Mouse (Mus musculus) embryonic facial prominence, embryonic 13.5 days (tissue): ENCODE results near the gene Rpe. TPM values are rescaled to one million over a fixed set of nuclear protein-coding genes. Genes with fewer than 3 reads are reported as not detected.

Experiments used
- ATAC-seq: fragments of 200-750 bp; cut with Nextera tagmentation; 2 replicates; pipeline ENCODE4 v1.8.0; 2017; ENCODE audit warnings: low read depth; ENCODE audit not compliant: insufficient number of reproducible peaks, insufficient read depth, low FRiP score, low TSS enrichment
- H3K27ac ChIP-seq: fragments of 300-500 bp; sonication (generic); 2 replicates; pipeline ENCODE4 v1.5.1; 2015; ENCODE audit warnings: moderate library complexity, mild to moderate bottlenecking, inconsistent platforms
- H3K27me3 ChIP-seq: fragments of 300-500 bp; sonication (generic); 2 replicates; pipeline ENCODE4 v1.6.1; 2015; ENCODE audit warnings: mild to moderate bottlenecking, inconsistent platforms
- H3K36me3 ChIP-seq: fragments of 300-500 bp; sonication (generic); 2 replicates; pipeline ENCODE4 v1.6.1; 2015; ENCODE audit warnings: mild to moderate bottlenecking, inconsistent platforms
- H3K4me1 ChIP-seq: fragments of 300-500 bp; sonication (generic); 2 replicates; pipeline ENCODE4 v1.6.1; 2015; ENCODE audit warnings: inconsistent platforms
- H3K4me2 ChIP-seq: fragments of 300-500 bp; sonication (generic); 2 replicates; pipeline ENCODE4 v1.6.1; 2015; ENCODE audit warnings: moderate library complexity, mild to moderate bottlenecking, inconsistent platforms
- H3K4me3 ChIP-seq: fragments of 300-500 bp; sonication (generic); 2 replicates; pipeline ENCODE4 v1.5.1; 2015; ENCODE audit warnings: mild to moderate bottlenecking, inconsistent platforms
- H3K9ac ChIP-seq: fragments of 300-500 bp; sonication (generic); 2 replicates; pipeline ENCODE4 v1.6.1; 2015; ENCODE audit warnings: mild to moderate bottlenecking, inconsistent platforms
- H3K9me3 ChIP-seq: fragments of 300-500 bp; sonication (generic); 2 replicates; pipeline ENCODE4 v1.6.1; 2016; ENCODE audit warnings: inconsistent platforms
- WGBS: fragments of 180-500 bp; shearing (Covaris S2); methylation state at CpG from one replicate; pipeline ENCODE4 v1.1.7; 2015; ENCODE audit warnings: mixed read lengths; 5-methylcytosine and 5-hydroxymethylcytosine counted together
- polyA plus RNA-seq: library from polyadenylated mRNA; unstranded; fragments of >200 nt; fragmentation: Nextera tagmentation; extraction: Ambion mirVana; gene quantifications from 2 replicates; pipeline ENCODE4 v1.2.1, GENCODE M21; 2015

Gene Rpe
- polyA plus RNA-seq: 44.2 TPM in 2 replicates

GRCm38 (mm10) chr1:66700693-66701575, at the start of gene Rpe:
Rpe (plus strand) TSS chr1:66700831.
- peaks cover 6% of the 10 kb centered on the region for H3K4me1 ChIP-seq
- under 1% methylated on average over 73 of the region's 73 CpGs for WGBS
- H3K4me2 ChIP-seq: peak within 1 kb of the TSS; percentile 62
- H3K27ac ChIP-seq: peak within 1 kb of the TSS; percentile 82
- no peaks in the 10 kb centered on the region for H3K36me3 ChIP-seq
- peak; percentile 99 for ATAC-seq
- peak within 1 kb of the TSS; percentile 81 for H3K4me3 ChIP-seq
- H3K27me3 ChIP-seq: no peaks in the 10 kb centered on the region
- H3K9me3 ChIP-seq: no peaks in the 10 kb centered on the region
- H3K9ac ChIP-seq: peak within 1 kb of the TSS; percentile 81

GRCm38 (mm10) chr1:66655119-66655746, 45.4 kb upstream of the Rpe start:
- Histone ChIP-seq H3K36me3 (no peaks in the 10 kb centered on the region), H3K4me1 (no peaks in the 10 kb centered on the region), H3K4me3 (no peak overlapping the region), H3K4me2 (no peak overlapping the region), H3K9me3 (no peaks in the 10 kb centered on the region), H3K27me3 (no peaks in the 10 kb centered on the region; the same call in 1 of the 2 replicates), H3K9ac (no peak overlapping the region), H3K27ac (no peak overlapping the region)
- 66% methylated on average over 4 of the region's 4 CpGs for WGBS
- ATAC-seq: no peak

- Histone ChIP-seq H3K27ac (no peak overlapping the region), H3K4me2 (no peak overlapping the region), H3K9ac (no peak overlapping the region), H3K36me3 (no peaks in the 10 kb centered on the region), H3K4me3 (no peak overlapping the region), H3K4me1 (no peaks in the 10 kb centered on the region), H3K27me3 (no peaks in the 10 kb centered on the region; the same call in 1 of the 2 replicates), H3K9me3 (no peaks in the 10 kb centered on the region)
- ATAC-seq: no peak
Observed at GRCm38 (mm10) chr1:66655747-66656119, 44.9 kb upstream of the Rpe start.

GRCm38 (mm10) chr1:66671475-66671874, 29.2 kb upstream of the Rpe start:
- WGBS: 68% methylated on average over 7 of the region's 7 CpGs
- H3K9ac ChIP-seq: no peak overlapping the region

GRCm38 (mm10) chr1:66672812-66673211, 27.8 kb upstream of the Rpe start:
- Histone ChIP-seq H3K4me2 (no peak overlapping the region), H3K27me3 (no peaks in the 10 kb centered on the region), H3K4me1 (no peaks in the 10 kb centered on the region), H3K4me3 (no peak overlapping the region), H3K9ac (no peak overlapping the region), H3K36me3 (no peaks in the 10 kb centered on the region), H3K9me3 (no peaks in the 10 kb centered on the region), H3K27ac (no peak overlapping the region)
- 83% methylated on average over 7 of the region's 7 CpGs for WGBS
- ATAC-seq: no peak

More at GRCm38 (mm10) chr1:66671475-66671874, 29.2 kb upstream of the Rpe start:
- Histone ChIP-seq H3K27ac (no peak overlapping the region), H3K27me3 (no peaks in the 10 kb centered on the region), H3K4me2 (no peak overlapping the region), H3K9me3 (no peaks in the 10 kb centered on the region), H3K4me3 (no peak overlapping the region), H3K4me1 (no peaks in the 10 kb centered on the region), H3K36me3 (no peaks in the 10 kb centered on the region)
- ATAC-seq: no peak

- H3K27ac ChIP-seq: no peak overlapping the region
- no peak overlapping the region for H3K9ac ChIP-seq
- WGBS: 79% methylated on average over 14 of the region's 14 CpGs
- H3K4me3 ChIP-seq: no peak overlapping the region
- H3K4me1 ChIP-seq: peaks cover 2% of the 10 kb centered on the region; the same call in 1 of the 2 replicates
- H3K27me3 ChIP-seq: no peaks in the 10 kb centered on the region
- no peaks in the 10 kb centered on the region for H3K9me3 ChIP-seq
- H3K4me2 ChIP-seq: no peak overlapping the region
- no peaks in the 10 kb centered on the region for H3K36me3 ChIP-seq
- no peak for ATAC-seq
Observed at GRCm38 (mm10) chr1:66677928-66678327, 22.7 kb upstream of the Rpe start.

- Histone ChIP-seq H3K9me3 (no peaks in the 10 kb centered on the region), H3K4me2 (no peak overlapping the region), H3K9ac (no peak overlapping the region), H3K36me3 (no peaks in the 10 kb centered on the region), H3K4me1 (peaks cover 2% of the 10 kb centered on the region; the same call in 1 of the 2 replicates), H3K27me3 (no peaks in the 10 kb centered on the region), H3K27ac (no peak overlapping the region), H3K4me3 (no peak overlapping the region)
- 38% methylated on average over 2 of the region's 2 CpGs for WGBS
- no peak for ATAC-seq
Observed at GRCm38 (mm10) chr1:66678662-66679061, 22.0 kb upstream of the Rpe start.

- no peak overlapping the region for H3K9ac ChIP-seq
- 85% methylated on average over 5 of the region's 5 CpGs for WGBS
- H3K36me3 ChIP-seq: no peaks in the 10 kb centered on the region
- H3K4me2 ChIP-seq: no peak overlapping the region
- ATAC-seq: no peak
- H3K27me3 ChIP-seq: no peaks in the 10 kb centered on the region
- no peak overlapping the region for H3K4me3 ChIP-seq
- no peaks in the 10 kb centered on the region for H3K9me3 ChIP-seq
- H3K4me1 ChIP-seq: peaks cover 2% of the 10 kb centered on the region; the same call in 1 of the 2 replicates
- H3K27ac ChIP-seq: no peak overlapping the region
Observed at GRCm38 (mm10) chr1:66682974-66683373, 17.7 kb upstream of the Rpe start.

- Histone ChIP-seq H3K27me3 (no peaks in the 10 kb centered on the region), H3K4me3 (no peak overlapping the region), H3K4me1 (no peaks in the 10 kb centered on the region), H3K4me2 (no peak overlapping the region), H3K9ac (no peak overlapping the region), H3K36me3 (no peaks in the 10 kb centered on the region), H3K27ac (no peak overlapping the region), H3K9me3 (no peaks in the 10 kb centered on the region)
- 70% methylated on average over 3 of the region's 3 CpGs for WGBS
- no peak for ATAC-seq
Observed at GRCm38 (mm10) chr1:66691772-66692171, 8.9 kb upstream of the Rpe start.

- no peak overlapping the region for H3K27ac ChIP-seq
- WGBS: 43% methylated on average over 1 of the region's 1 CpGs
Observed at GRCm38 (mm10) chr1:66692308-66692707, 8.3 kb upstream of the Rpe start.

GRCm38 (mm10) chr1:66692780-66693392, 7.7 kb upstream of the Rpe start:
- no peak overlapping the region for H3K9ac ChIP-seq
- ATAC-seq: no peak
- no peak overlapping the region for H3K4me2 ChIP-seq
- no peaks in the 10 kb centered on the region for H3K9me3 ChIP-seq
- H3K4me3 ChIP-seq: no peak overlapping the region
- H3K27ac ChIP-seq: no peak overlapping the region
- H3K27me3 ChIP-seq: no peaks in the 10 kb centered on the region
- no peaks in the 10 kb centered on the region for H3K4me1 ChIP-seq
- 78% methylated on average over 8 of the region's 8 CpGs for whole genome bisulfite sequencing
- no peaks in the 10 kb centered on the region for H3K36me3 ChIP-seq

More at GRCm38 (mm10) chr1:66692308-66692707, 8.3 kb upstream of the Rpe start:
- H3K4me3 ChIP-seq: no peak overlapping the region
- no peaks in the 10 kb centered on the region for H3K9me3 ChIP-seq
- no peaks in the 10 kb centered on the region for H3K4me1 ChIP-seq
- no peaks in the 10 kb centered on the region for H3K27me3 ChIP-seq
- no peak for ATAC-seq
- H3K9ac ChIP-seq: no peak overlapping the region
- H3K4me2 ChIP-seq: no peak overlapping the region
- no peaks in the 10 kb centered on the region for H3K36me3 ChIP-seq
